Mouse (Mus musculus) MEL-GATA-1-ER (cell line): ENCODE results near the gene Mpped2.
A peak's percentile ranks its signal among the peaks of the same experiment; 100 is the strongest.

ENCODE experiments used
- DNase-seq: peaks from one replicate; pipeline ENCODE4 v3.0.0-alpha.2; 2012; ENCODE audit warnings: low read depth; ENCODE audit errors: extremely low read depth

Gene Mpped2

DNA sequence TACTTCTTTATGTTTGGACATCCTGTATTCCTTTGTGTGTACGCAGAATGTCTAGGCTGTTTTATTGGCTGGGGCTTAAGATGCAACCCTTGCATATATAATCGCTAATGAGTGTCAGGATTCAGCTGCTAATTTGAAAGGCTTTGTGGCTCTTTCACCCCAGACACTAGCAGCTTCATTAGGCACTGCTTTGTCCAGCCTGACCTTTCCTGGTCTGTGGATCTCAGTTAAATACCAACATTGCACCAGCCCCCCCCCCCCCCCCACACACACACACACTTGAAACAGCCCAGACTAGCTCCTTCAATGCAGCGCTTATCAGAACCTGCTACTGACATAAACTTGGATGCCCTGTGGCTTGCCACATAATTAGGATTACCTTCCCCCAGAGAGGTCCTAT lies 104.8 kb downstream of the Mpped2 start:
- DNase-seq: no peak

DNA sequence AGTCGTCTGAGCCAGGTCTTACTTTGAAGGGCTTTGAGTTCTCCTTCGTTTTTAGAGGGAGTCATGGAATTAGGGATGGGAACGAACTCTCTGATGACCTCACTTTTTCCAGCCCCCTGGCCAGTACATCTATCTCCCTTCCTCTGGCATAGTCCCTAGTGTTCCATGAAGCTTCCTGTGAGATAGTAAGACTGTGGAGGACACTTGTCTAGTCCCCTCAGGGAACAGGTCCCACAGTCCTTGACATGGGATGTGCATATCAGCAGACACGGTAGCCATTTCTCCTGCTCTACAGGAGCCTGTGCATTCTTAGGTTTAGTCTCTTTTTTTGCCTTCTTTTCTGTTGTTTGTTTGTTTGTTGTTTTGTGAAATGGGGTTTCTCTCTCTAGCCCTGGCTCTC lies 105.8 kb downstream of the Mpped2 start:
- no peak for DNase-seq

- DNase-seq: no peak
Measured at GRCm38 (mm10) chr2:106815898-106816297, 122.8 kb downstream of the Mpped2 start.

DNA sequence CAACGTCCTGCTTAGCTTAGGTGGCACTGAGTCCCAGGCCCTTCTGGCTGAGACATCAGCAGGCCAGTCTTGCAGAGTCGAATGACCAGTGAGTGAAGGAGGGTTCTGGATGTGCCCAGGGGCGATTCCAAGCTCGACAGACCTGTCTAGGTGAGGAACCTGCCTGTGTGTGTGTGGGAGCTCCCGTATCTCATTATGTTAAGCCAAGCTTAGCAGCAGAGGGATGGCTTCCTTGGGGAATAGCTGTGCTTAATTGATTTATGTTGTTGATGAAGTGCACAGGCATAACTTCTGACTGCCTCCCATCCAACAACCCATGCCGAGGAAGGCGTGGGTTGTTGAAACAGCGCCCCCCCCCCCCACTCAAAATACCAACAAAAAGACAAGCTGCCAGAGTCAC lies 128.2 kb downstream of the Mpped2 start:
- no peak for DNase-seq

DNA sequence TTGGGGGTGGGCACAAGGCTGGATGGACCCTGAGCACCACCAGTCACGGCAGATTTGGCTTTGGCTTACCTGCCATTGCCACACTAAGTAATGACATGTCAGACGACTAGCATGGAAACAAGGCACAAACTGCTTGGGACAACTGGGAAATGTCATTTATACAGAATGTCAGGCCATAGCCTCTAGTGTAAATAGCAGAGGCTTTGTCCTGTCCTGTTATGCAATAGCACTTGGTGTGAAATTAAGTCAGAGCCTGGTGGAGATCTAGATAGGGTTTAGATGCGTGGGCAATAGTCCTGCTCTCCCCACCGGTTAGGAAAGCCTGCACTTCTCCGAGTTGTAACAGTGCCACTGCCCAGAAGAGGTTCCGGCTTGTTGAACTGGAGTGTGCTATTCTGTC lies 128.8 kb downstream of the Mpped2 start:
- DNase-seq: no peak

DNA sequence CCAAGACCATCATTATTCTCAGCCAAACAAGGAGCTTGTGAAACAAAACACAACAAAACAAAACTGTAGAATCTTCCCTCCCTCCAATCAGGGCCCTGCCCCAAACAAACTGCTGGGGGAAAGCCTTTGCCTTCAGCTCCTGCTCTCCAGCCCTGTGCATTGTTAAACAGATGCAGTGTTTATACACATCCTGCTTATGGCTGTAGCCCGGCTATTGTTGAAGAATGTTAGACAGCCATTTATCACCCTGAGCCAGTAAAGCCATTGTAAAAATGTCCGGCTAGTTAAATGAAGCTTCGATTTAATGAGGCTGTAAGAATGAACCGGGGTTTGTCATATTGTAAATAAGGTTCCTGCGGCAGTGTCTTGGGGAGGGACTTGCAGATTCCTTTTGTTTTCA lies 129.5 kb downstream of the Mpped2 start:
- no peak for DNase-seq

- DNase-seq: peak; percentile 17
Measured at GRCm38 (mm10) chr2:106825461-106825860, 132.4 kb downstream of the Mpped2 start.

- no peak for DNase-seq
Measured at GRCm38 (mm10) chr2:106826023-106826422, 133.0 kb downstream of the Mpped2 start.

DNA sequence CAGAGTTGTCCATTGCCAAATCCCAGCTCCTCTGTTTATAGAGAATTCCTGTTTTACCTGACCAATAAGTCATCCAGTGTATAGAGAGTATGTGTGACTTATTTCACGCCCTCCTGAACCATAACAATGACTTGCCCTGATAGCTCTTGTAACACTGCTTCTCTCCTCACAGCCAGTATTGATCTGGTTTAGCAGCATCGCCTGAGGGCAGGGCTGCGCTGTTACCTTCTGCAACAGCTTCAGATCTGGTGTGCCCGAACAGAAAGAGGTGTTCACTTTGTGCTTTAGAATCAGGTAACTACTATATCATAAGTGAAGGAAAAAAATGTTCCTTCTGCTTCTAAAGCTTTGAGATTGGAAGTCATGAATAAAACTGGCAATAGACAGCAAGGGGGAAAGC lies 133.7 kb downstream of the Mpped2 start:
- DNase-seq: no peak

GRCm38 (mm10) chr2:106828573-106829310 lies 135.7 kb downstream of the Mpped2 start:
- no peak for DNase-seq

- no peak for DNase-seq
Measured at GRCm38 (mm10) chr2:106829420-106829819, 136.4 kb downstream of the Mpped2 start.

GRCm38 (mm10) chr2:106832577-106832976 lies 139.5 kb downstream of the Mpped2 start:
- no peak for DNase-seq

- DNase-seq: no peak
Measured at GRCm38 (mm10) chr2:106833212-106833611, 140.1 kb downstream of the Mpped2 start.

DNA sequence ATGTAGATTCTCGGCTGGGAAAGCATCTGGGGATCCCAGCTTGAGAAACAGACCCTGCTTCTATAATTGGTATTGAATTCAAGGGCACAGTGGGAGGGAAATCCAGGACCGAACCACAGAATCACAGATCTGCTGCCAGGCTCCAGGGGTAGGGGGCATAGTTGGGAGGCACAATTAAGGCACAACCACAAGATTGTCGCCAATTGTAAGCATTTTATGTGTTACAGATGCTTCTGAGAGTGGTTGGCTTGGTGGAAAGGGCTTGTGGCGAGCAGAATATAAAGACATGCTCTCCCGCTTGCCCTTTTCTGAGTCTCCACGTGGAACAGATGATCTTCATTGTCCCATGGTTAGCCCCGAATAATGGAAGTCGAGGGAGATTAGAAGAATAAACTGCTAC lies 142.3 kb downstream of the Mpped2 start:
- no peak for DNase-seq

DNA sequence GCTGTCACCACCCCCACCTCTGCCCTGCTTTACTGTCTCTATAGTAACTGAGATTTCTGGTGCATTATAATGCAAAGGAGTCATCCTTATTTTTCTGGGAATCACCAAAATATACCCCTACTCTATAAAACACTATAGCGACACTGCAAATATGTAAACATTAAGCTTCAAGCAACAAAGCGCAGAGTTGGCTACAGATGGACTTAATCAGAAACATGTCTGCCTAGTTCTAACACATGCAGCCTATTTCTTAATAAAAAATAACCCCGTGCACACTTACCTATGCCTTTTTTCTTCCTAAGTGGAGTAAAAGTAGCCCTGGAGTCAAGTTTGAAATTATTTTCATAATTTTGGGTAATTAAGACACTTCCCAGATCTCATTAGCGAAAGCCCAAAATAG lies 144.2 kb downstream of the Mpped2 start:
- DNase-seq: no peak

DNA sequence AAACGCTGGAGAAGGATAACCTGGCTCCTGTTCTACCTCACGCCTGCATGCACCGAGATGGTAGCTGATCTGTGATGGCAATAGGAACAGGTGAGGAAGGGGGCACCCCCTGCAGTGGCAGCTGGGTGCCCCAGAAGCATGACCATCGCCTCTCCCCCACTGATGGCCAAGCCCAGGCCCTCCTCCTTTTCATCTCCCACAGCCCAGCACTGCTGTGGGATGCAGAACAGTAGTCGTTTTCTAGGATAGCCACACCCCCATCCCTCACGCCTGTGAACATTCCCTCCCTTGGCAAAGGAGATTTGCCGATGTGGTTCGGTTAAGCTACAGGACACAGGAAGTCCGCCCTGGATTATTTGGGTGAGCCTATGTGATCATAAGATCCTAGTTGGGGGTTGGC lies 151.1 kb downstream of the Mpped2 start:
- no peak for DNase-seq

DNA sequence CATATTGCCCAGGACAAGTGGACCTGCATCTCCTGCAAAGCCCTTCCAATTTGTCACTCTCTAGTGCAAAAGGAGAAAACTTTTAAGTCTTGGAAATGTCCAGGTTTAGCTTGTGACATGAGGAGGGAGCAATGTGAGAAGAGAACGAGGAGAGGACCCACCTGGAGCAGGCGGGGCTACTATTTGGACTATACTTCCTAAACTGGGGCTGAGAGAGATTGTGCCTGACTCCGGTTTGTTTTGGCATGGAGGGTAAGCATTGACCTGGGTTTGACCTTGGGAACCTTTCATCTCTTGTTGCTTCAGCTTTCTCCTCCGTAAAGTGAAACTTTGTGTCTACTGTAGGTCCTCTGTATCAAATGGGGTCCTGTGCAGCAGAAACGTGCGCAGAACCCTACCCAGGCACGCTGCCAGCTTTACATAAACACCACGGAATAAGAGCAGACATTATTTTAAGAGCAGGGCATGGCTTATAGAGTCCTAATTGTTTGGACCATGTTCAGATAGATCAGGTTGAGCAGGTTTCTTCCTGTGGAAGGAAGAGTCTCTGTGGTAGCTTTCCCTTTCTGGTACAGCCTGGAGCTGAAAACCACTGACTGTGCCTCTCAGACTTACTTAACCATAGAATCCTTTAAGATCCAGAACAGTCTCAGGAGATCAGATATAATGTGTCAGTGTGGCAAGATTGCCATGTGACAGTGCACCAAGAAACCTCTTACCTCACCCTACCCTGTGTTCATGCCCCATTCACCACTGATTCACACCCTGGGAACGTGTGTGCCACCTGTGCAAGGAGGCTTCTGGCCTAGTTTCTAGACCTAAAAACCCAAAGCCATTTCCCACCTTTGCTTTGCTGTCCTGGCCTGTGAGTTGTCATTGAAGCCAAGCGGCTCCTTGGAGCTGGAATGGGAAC lies 152.0 kb downstream of the Mpped2 start:
- DNase-seq: no peak

DNA sequence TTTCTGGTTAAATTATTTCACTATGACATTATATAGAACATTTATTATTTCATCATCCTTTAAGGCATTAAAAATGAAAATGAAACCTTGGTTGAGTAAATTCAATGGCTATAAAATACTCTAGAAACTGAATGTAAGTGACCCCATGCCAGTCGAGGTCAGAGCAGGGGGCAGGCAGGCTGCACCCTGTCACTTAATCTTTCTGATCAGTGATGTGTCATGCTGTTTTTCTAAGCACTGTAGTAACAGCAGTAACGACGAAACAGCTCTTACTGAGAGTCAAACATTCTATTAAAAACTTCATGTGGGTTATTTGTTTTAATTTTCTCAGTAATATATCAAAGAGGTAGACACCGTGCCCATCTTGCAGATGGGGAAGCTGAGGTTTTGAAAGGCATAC lies 153.4 kb downstream of the Mpped2 start:
- DNase-seq: no peak

- DNase-seq: no peak
Measured at GRCm38 (mm10) chr2:106849389-106849788, 156.3 kb downstream of the Mpped2 start.

GRCm38 (mm10) chr2:106851515-106851914 lies 158.4 kb downstream of the Mpped2 start:
- no peak for DNase-seq

- no peak for DNase-seq
Measured at GRCm38 (mm10) chr2:106854213-106854612, 161.1 kb downstream of the Mpped2 start.

GRCm38 (mm10) chr2:106854758-106855157 lies 161.7 kb downstream of the Mpped2 start:
- no peak for DNase-seq

DNA sequence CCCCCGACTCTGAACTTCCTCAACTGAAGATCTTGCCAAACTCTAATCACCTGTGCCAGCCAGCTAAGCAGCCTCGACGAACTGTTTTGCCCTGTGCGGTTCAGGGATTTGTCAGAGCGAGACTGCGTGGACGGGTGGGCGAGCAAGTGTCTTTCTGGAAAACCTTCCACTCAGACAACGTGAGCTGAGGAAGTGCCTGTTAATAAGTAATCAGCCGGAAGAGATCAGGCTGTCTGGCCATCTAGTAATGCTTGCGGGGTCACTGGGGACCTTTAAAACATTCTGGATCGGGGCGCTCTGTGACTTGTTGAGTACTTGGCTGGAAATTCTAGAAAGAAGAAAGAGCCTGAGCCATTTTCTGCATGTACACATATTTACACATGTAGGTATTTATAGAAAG lies 162.1 kb downstream of the Mpped2 start:
- DNase-seq: no peak
